Mouse (Mus musculus) kidney, embryonic 15.5 days (tissue): ENCODE data around the gene 1700029F12Rik. TPM values are rescaled to one million over a fixed set of nuclear protein-coding genes. Genes with fewer than 3 reads are reported as not detected.
A peak's percentile ranks its signal among the peaks of the same experiment; 100 is the strongest.

Source experiments
- ATAC-seq: fragments of 200-750 bp; cut with Nextera tagmentation; replicated peaks from 2 replicates; pipeline ENCODE4 v1.8.0; 2017; ENCODE audit warnings: moderate TSS enrichment; ENCODE audit not compliant: low FRiP score
- H3K27ac ChIP-seq: fragments of 300-500 bp; sonication (generic); 2 replicates; pipeline ENCODE4 v1.5.1; 2015; ENCODE audit warnings: mild to moderate bottlenecking, inconsistent platforms
- H3K27me3 ChIP-seq: fragments of 300-500 bp; sonication (generic); 2 replicates; pipeline ENCODE4 v1.6.1; 2015; ENCODE audit warnings: inconsistent platforms
- H3K36me3 ChIP-seq: fragments of 300-500 bp; sonication (generic); 2 replicates; pipeline ENCODE4 v1.6.1; 2015; ENCODE audit warnings: inconsistent platforms
- H3K4me1 ChIP-seq: fragments of 300-500 bp; sonication (generic); 2 replicates; pipeline ENCODE4 v1.6.1; 2015; ENCODE audit warnings: inconsistent platforms
- H3K4me2 ChIP-seq: fragments of 300-500 bp; sonication (generic); 2 replicates; pipeline ENCODE4 v1.6.1; 2015; ENCODE audit warnings: moderate library complexity, mild to moderate bottlenecking, inconsistent platforms
- H3K4me3 ChIP-seq: fragments of 300-500 bp; sonication (generic); replicated peaks from 2 replicates; pipeline ENCODE4 v1.5.1; 2015; ENCODE audit warnings: mild to moderate bottlenecking, inconsistent platforms
- H3K9ac ChIP-seq: fragments of 300-500 bp; sonication (generic); 2 replicates; pipeline ENCODE4 v1.6.1; 2015; ENCODE audit warnings: mild to moderate bottlenecking, inconsistent platforms
- H3K9me3 ChIP-seq: fragments of 300-500 bp; sonication (generic); replicated peaks from 2 replicates; pipeline ENCODE4 v1.6.1; 2016; ENCODE audit warnings: inconsistent platforms
- WGBS: fragments of 180-500 bp; shearing (Covaris S2); methylation state at CpG from one replicate; pipeline ENCODE4 v1.1.7; 2015; ENCODE audit warnings: mixed read lengths; 5-methylcytosine and 5-hydroxymethylcytosine counted together
- polyA plus RNA-seq: library from polyadenylated mRNA; unstranded; fragments of >200 nt; fragmentation: Nextera tagmentation; extraction: Ambion mirVana; gene quantifications from 2 replicates; pipeline ENCODE4 v1.2.1, GENCODE M21; 2015

Gene 1700029F12Rik
- polyA plus RNA-seq, 1 experiment from 2014 or later: not detected

DNA sequence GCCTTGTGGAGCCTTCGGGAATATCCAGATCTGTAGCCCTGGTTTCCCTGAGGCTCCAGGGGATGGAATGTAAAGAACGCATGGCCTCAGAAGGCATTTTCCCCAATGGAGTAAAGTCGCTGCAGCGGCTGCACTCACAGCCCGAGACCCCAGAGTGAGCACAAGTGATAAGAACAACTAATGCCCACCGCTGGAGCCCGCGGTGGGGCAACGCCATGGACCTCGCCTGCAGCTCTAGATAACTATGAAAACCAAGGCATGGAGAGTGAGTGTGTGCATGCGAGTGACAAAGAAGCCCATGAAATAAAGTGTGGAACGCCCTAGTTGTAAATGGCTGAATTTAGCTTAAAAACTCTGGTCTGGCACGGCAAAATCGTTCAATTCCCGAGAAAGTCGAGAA, 45.0 kb downstream of the 1700029F12Rik start:
- Histone ChIP-seq H3K9ac (no peak overlapping the region), H3K4me1 (peaks cover 12% of the 10 kb centered on the region), H3K36me3 (no peaks in the 10 kb centered on the region), H3K9me3 (no peaks in the 10 kb centered on the region), H3K27ac (no peak overlapping the region), H3K4me3 (no peak overlapping the region), H3K27me3 (no peaks in the 10 kb centered on the region), H3K4me2 (no peak overlapping the region)
- no peak for ATAC-seq
- 95% methylated on average over 16 of the region's 16 CpGs for WGBS

DNA sequence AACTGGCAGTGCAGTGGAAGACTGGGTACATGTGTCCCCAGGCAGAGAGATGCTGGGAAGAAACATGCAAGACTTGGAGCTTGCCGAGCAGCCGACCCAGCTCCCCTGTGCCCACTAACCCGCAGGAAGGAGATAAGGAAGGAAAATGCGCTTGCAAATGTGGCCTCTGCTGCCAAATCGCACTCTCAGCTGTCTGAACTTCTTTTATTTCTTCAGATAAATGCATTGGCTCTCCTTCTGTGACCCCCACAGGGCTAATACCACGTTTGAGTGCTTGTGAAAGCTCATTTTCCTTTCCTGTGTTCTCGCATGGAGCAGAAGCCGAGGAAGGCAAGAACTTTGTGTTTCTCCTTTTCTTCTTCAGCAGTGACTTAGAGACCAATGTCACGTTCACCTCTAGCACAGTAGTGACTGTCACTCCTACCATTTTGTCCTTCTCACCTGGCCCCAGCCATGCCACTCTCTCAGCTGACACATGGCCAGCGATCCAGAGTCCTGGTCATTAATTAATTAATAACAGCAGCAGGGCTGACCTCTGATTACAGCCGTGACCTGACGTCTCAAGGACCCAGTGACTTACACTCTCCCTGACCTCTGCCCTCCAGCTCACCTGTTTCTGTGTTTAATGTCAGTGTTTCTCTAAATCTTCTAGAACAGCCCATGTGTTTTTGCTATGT, 48.4 kb downstream of the 1700029F12Rik start:
- Histone ChIP-seq H3K4me2 (no peak overlapping the region), H3K27ac (no peak overlapping the region), H3K27me3 (no peaks in the 10 kb centered on the region), H3K9me3 (no peaks in the 10 kb centered on the region), H3K36me3 (no peaks in the 10 kb centered on the region), H3K9ac (no peak overlapping the region), H3K4me3 (no peak overlapping the region), H3K4me1 (peaks cover 28% of the 10 kb centered on the region)
- whole genome bisulfite sequencing: 47% methylated on average over 12 of the region's 12 CpGs
- no peak for ATAC-seq

DNA sequence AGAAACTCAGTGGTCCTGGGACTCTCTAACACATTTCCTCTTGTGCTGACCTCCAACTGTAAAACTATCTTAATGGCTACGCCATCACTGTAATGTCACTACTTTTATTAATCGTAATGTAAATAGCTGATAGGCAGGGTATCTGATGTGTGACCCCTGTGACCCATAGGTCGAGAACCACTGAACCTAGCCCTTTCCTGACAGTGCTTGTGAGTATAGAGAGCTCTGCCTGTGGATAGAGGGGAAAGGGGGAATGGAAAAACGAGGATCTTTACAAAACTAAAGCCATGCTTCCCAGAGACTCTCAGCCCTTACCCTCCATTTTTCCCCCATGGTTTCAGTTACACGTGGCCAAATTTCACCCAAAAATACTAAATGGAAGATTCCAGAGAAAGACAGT, 49.5 kb downstream of the 1700029F12Rik start:
- no peak overlapping the region for H3K4me3 ChIP-seq
- no peaks in the 10 kb centered on the region for H3K9me3 ChIP-seq
- no peaks in the 10 kb centered on the region for H3K27me3 ChIP-seq
- ATAC-seq: no peak
- H3K4me2 ChIP-seq: no peak overlapping the region
- H3K9ac ChIP-seq: no peak overlapping the region
- no peak overlapping the region for H3K27ac ChIP-seq
- 73% methylated on average over 5 of the region's 5 CpGs for WGBS
- no peaks in the 10 kb centered on the region for H3K36me3 ChIP-seq
- H3K4me1 ChIP-seq: peaks cover 28% of the 10 kb centered on the region

DNA sequence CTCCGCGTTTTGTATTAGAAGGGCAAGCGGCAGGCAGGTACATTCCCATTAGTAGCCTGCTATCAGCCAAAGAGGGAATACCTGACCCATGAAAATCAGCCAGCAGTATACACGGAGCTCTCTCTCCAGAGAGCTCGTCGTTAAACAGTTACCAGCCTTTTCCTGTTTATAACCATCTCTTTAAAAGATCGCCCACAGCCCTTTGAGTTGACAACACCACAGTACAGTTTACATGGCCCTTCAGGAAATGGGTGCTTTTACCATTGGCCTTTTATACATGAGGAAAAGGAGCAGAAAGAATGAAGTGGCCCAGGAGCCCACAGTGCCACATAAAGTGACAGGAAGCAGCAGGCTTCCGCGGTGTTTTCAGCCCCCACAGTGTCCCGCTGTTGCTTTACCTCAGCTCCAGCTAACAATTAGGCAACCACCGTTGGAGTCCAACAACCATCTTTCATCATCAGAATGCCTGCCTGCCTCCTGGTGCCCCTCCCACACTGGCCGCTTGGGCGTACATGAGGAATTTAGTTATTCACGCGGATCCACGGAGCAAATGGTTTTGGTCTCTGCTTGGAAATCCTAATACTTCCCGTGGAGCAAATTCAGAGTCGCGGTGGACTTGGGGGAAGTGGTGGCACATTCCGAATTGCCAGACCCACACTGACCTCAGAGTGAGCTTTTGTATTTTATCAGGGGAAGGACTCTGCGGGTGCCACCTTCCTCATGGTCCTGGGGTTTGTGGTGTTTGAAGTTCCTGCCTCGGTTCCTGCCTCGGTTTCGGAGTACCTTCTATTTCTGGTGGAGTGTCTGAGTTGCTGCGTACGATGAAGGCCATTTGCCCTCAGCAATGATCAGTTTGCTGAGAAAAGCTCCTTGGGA, 50.7 kb downstream of the 1700029F12Rik start:
- Histone ChIP-seq H3K9me3 (no peaks in the 10 kb centered on the region), H3K27me3 (no peaks in the 10 kb centered on the region), H3K4me2 (peak overlapping the region; percentile 51), H3K27ac (peak overlapping the region; percentile 80), H3K4me1 (peaks cover 28% of the 10 kb centered on the region), H3K9ac (no peak overlapping the region), H3K36me3 (no peaks in the 10 kb centered on the region), H3K4me3 (peak overlapping the region; percentile 10)
- 42% methylated on average over 26 of the region's 26 CpGs for WGBS
- ATAC-seq: peak; percentile 84

DNA sequence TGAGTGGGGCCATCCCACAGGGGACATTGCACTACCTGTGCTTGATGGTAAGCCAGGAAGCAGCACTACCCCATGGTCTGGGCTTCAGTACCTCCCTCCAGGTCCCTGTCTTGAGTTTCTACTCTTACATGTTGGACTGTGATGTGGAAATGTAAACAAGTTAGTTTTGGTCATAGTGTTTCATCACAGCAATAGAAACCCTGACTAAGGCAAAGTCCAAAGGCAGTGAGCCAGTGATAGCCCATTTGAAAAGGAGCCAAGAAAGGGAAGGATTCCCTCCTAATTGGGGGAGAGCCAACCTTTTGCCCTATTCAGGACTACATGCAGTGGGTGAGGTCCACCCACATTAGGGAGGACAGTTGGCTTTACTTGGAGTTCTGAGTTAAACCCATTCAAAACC, 53.6 kb downstream of the 1700029F12Rik start:
- Histone ChIP-seq H3K4me1 (peaks cover 22% of the 10 kb centered on the region), H3K27ac (no peak overlapping the region), H3K4me2 (no peak overlapping the region), H3K27me3 (no peaks in the 10 kb centered on the region), H3K4me3 (no peak overlapping the region), H3K36me3 (no peaks in the 10 kb centered on the region), H3K9me3 (no peaks in the 10 kb centered on the region), H3K9ac (no peak overlapping the region)
- no peak for ATAC-seq

DNA sequence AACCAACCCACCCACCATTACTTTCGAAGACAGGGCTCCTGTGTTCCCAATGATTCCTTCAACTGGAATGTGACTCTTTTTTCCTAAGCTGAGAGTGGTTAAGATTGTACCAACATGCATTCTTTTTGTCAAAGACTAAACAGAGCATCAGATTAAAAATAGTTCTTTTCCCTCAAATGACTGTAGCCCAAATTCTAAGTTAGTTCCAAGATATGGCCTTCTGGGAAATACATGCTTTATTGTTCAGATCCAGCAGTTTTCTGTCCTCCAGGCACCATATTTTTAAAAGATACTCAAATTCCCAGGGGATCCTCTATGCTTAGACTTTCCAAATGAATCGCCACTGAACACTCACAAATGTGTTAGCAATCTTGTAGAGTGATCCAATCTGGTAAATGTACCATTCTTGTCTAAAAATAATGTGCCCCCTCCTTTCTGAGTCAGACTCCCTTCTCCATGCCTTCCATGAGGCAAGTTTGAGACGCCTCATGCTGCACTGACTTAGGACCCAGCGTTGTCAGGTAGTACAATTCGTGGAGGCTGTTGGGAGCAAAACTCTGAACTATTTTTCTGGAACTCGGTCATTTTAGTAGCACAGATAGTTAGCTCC, 57.1 kb downstream of the 1700029F12Rik start:
- no peaks in the 10 kb centered on the region for H3K36me3 ChIP-seq
- H3K4me3 ChIP-seq: no peak overlapping the region
- no peak overlapping the region for H3K4me2 ChIP-seq
- H3K9ac ChIP-seq: no peak overlapping the region
- H3K4me1 ChIP-seq: no peaks in the 10 kb centered on the region
- no peak for ATAC-seq
- WGBS: 90% methylated on average over 6 of the region's 6 CpGs
- no peaks in the 10 kb centered on the region for H3K27me3 ChIP-seq
- no peaks in the 10 kb centered on the region for H3K9me3 ChIP-seq
- no peak overlapping the region for H3K27ac ChIP-seq

DNA sequence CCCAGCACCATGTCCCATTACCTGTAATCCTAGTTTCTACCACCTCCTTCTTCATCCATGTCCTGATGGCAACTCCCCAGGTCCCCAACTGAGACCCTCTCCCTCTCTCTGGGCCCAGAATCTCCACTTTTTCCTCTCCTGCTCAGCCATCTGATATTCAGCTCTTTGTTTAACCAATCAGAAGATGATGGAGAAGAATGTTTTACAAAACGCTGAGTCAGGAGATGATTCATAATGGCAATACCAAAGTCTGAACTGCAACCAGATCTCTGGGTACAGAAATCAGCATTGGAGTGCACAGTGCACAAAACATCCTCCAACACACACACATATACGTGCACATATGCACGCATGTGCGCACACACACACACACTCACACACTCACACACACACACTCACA, 60.8 kb downstream of the 1700029F12Rik start:
- Histone ChIP-seq H3K9me3 (no peaks in the 10 kb centered on the region), H3K4me2 (no peak overlapping the region), H3K9ac (no peak overlapping the region), H3K4me1 (no peaks in the 10 kb centered on the region), H3K36me3 (no peaks in the 10 kb centered on the region), H3K4me3 (no peak overlapping the region), H3K27me3 (no peaks in the 10 kb centered on the region), H3K27ac (no peak overlapping the region)
- ATAC-seq: no peak
- WGBS: 93% methylated on average over 4 of the region's 4 CpGs

Other genes with a start within 250 kb of the 1700029F12Rik start
- gene Gcnt4, start 109.7 kb downstream of the 1700029F12Rik start, polyA plus RNA-seq: 1.5 and 1.6 TPM in 2 replicates
- 3.0 and 3.4 TPM in 2 replicates for gene Fam169a, start 32.9 kb upstream of the 1700029F12Rik start, polyA plus RNA-seq
- gene Gm6169, start 64.9 kb upstream of the 1700029F12Rik start, polyA plus RNA-seq: 2.7 and 3.8 TPM in 2 replicates
- 32.9 and 33.7 TPM in 2 replicates for gene Gfm2, start 103.6 kb upstream of the 1700029F12Rik start, polyA plus RNA-seq
- gene Nsa2, start 103.6 kb upstream of the 1700029F12Rik start, polyA plus RNA-seq: 54.5 and 57.0 TPM in 2 replicates
- 34.6 and 36.7 TPM in 2 replicates for gene Hexb, start 164.0 kb upstream of the 1700029F12Rik start, polyA plus RNA-seq
- 12.0 and 15.1 TPM in 2 replicates for gene Enc1, start 206.7 kb upstream of the 1700029F12Rik start, polyA plus RNA-seq